Mouse (Mus musculus) intestine, embryonic 14.5 days (tissue): ENCODE measurements around the gene Olfr90. TPM values are rescaled to one million over a fixed set of nuclear protein-coding genes. Genes with fewer than 3 reads are reported as not detected.
A peak's percentile ranks its signal among the peaks of the same experiment; 100 is the strongest.
"Not testable (repeated sequence)": the region's sequence is repeated elsewhere in the genome, so short reads cannot be mapped to it uniquely, and the experiment has no call there.

Experiments used
- ATAC-seq: fragments of 200-750 bp; cut with Nextera tagmentation; replicated peaks from 2 replicates; pipeline ENCODE4 v1.8.0; 2017; ENCODE audit warnings: low read depth, moderate number of reproducible peaks, moderate TSS enrichment, moderate library complexity; ENCODE audit not compliant: low FRiP score, low TSS enrichment
- DNase-seq: peaks from one replicate; pipeline ENCODE4 v3.0.0-alpha.2; 2018; ENCODE audit warnings: low spot score
- H3K27ac ChIP-seq: fragments of 300-500 bp; sonication (generic); 2 replicates; pipeline ENCODE4 v1.5.1; 2014; ENCODE audit warnings: low read depth, mild to moderate bottlenecking, control low read depth
- H3K27me3 ChIP-seq: fragments of 300-500 bp; sonication (generic); replicated peaks from 2 replicates; pipeline ENCODE4 v1.6.1; 2014; ENCODE audit warnings: low read length, control low read depth; ENCODE audit not compliant: control insufficient read depth, insufficient read depth
- H3K36me3 ChIP-seq: fragments of 300-500 bp; sonication (generic); 2 replicates; pipeline ENCODE4 v1.6.1; 2014; ENCODE audit warnings: low read length, control low read depth; ENCODE audit not compliant: control insufficient read depth, insufficient read depth
- H3K4me1 ChIP-seq: fragments of 300-500 bp; sonication (generic); replicated peaks from 2 replicates; pipeline ENCODE4 v1.6.1; 2014; ENCODE audit warnings: low read length, control low read depth, mixed read lengths; ENCODE audit not compliant: control insufficient read depth, insufficient read depth
- H3K4me2 ChIP-seq: fragments of 300-500 bp; sonication (generic); 2 replicates; pipeline ENCODE4 v1.6.1; 2014; ENCODE audit warnings: low read length
- H3K4me3 ChIP-seq: fragments of 300-500 bp; sonication (generic); 2 replicates; pipeline ENCODE4 v1.5.1; 2014; ENCODE audit warnings: low read depth, low read length, control low read depth, mixed read lengths
- H3K9ac ChIP-seq: fragments of 300-500 bp; sonication (generic); 2 replicates; pipeline ENCODE4 v1.6.1; 2014; ENCODE audit warnings: mild to moderate bottlenecking, low read length
- H3K9me3 ChIP-seq: fragments of 300-500 bp; sonication (generic); 2 replicates; pipeline ENCODE4 v1.6.1; 2016; ENCODE audit warnings: low read length, control low read depth; ENCODE audit not compliant: control insufficient read depth
- WGBS: fragments of 180-500 bp; shearing (Covaris S2); extraction: QIAGEN DNeasy Blood & Tissue Kit; methylation state at CpG from one replicate; pipeline ENCODE4 v1.1.7; 2014; 5-methylcytosine and 5-hydroxymethylcytosine counted together
- polyA plus RNA-seq: library from polyadenylated mRNA; unstranded; fragments of >200 nt; fragmentation: Nextera tagmentation; extraction: Ambion mirVana; gene quantifications from 2 replicates; pipeline ENCODE4 v1.2.1, GENCODE M21; 2014

The Olfr90 gene
- 0.07 TPM in 1 of 2 replicates, not detected in the other for polyA plus RNA-seq

GRCm38 (mm10) chr17:37088399-37088798 is at the start of gene Olfr90:
Gene Olfr90 (minus strand): TSS chr17:37088499.
- no peak within 1 kb of the TSS for H3K4me3 ChIP-seq
- H3K4me1 ChIP-seq, result no peaks in the 10 kb centered on the region
- no peak within 1 kb of the TSS for H3K9ac ChIP-seq
- no peaks in the 10 kb centered on the region for H3K9me3 ChIP-seq
- H3K27me3 ChIP-seq, result no peaks in the 10 kb centered on the region
- no peak within 1 kb of the TSS for H3K27ac ChIP-seq
- no peak within 1 kb of the TSS for H3K4me2 ChIP-seq
- no peak for ATAC-seq
- DNase-seq, result no peak
- no peaks in the 10 kb centered on the region for H3K36me3 ChIP-seq

GRCm38 (mm10) chr17:37131366-37131765 is 43.1 kb upstream of the Olfr90 start:
- H3K9ac ChIP-seq, H3K36me3 ChIP-seq, H3K27ac ChIP-seq, H3K4me1 ChIP-seq, H3K4me2 ChIP-seq, H3K9me3 ChIP-seq, H3K4me3 ChIP-seq, ATAC-seq, H3K27me3 ChIP-seq, DNase-seq: not testable (repeated sequence)
- 66% methylated on average over 4 of the region's 4 CpGs for WGBS

GRCm38 (mm10) chr17:37119988-37120387 is 31.7 kb upstream of the Olfr90 start, which contains the start of gene Olfr92:
Gene Olfr92 (minus strand): TSS chr17:37120088.
- Histone ChIP-seq H3K4me2 (no peak within 1 kb of the TSS), H3K9ac (no peak within 1 kb of the TSS), H3K27ac (no peak within 1 kb of the TSS), H3K4me3 (no peak within 1 kb of the TSS), H3K4me1 (no peaks in the 10 kb centered on the region), H3K9me3 (no peaks in the 10 kb centered on the region), H3K27me3 (no peaks in the 10 kb centered on the region), H3K36me3 (no peaks in the 10 kb centered on the region)
- WGBS, result 91% methylated on average over 2 of the region's 2 CpGs
- DNase-seq, result no peak
- no peak for ATAC-seq

GRCm38 (mm10) chr17:37098178-37098577 is 9.9 kb upstream of the Olfr90 start, which contains the start of gene Olfr91:
Gene Olfr91 (minus strand): TSS chr17:37098278.
- Histone ChIP-seq H3K4me3 (no peak within 1 kb of the TSS), H3K27me3 (no peaks in the 10 kb centered on the region), H3K27ac (no peak within 1 kb of the TSS), H3K4me1 (no peaks in the 10 kb centered on the region), H3K9ac (no peak within 1 kb of the TSS), H3K4me2 (no peak within 1 kb of the TSS), H3K9me3 (no peaks in the 10 kb centered on the region), H3K36me3 (no peaks in the 10 kb centered on the region)
- WGBS, result 87% methylated on average over 1 of the region's 1 CpGs
- no peak for ATAC-seq
- no peak for DNase-seq

- Histone ChIP-seq H3K36me3 (no peaks in the 10 kb centered on the region), H3K4me1 (no peaks in the 10 kb centered on the region), H3K9me3 (no peaks in the 10 kb centered on the region), H3K9ac (no peak overlapping the region), H3K4me3 (no peak overlapping the region), H3K27me3 (no peaks in the 10 kb centered on the region), H3K4me2 (no peak overlapping the region), H3K27ac (no peak overlapping the region)
- DNase-seq (no peak), ATAC-seq (no peak)
- 84% methylated on average over 5 of the region's 5 CpGs for whole genome bisulfite sequencing
Measured at GRCm38 (mm10) chr17:37093289-37093688, 5.0 kb upstream of the Olfr90 start.

GRCm38 (mm10) chr17:37092198-37092597 is 3.9 kb upstream of the Olfr90 start:
- Histone ChIP-seq H3K4me2 (no peak overlapping the region), H3K4me3 (no peak overlapping the region), H3K36me3 (no peaks in the 10 kb centered on the region), H3K4me1 (no peaks in the 10 kb centered on the region), H3K27ac (no peak overlapping the region), H3K9me3 (no peaks in the 10 kb centered on the region), H3K27me3 (no peaks in the 10 kb centered on the region), H3K9ac (no peak overlapping the region)
- no peak for DNase-seq
- ATAC-seq, result no peak
- 89% methylated on average over 1 of the region's 1 CpGs for WGBS

GRCm38 (mm10) chr17:37085545-37085944 is 2.8 kb downstream of the Olfr90 start:
- Histone ChIP-seq H3K4me1 (no peaks in the 10 kb centered on the region), H3K9ac (no peak overlapping the region), H3K4me2 (no peak overlapping the region), H3K27ac (no peak overlapping the region), H3K36me3 (no peaks in the 10 kb centered on the region), H3K4me3 (no peak overlapping the region), H3K27me3 (no peaks in the 10 kb centered on the region), H3K9me3 (no peaks in the 10 kb centered on the region)
- ATAC-seq (no peak), DNase-seq (no peak)
- 73% methylated on average over 10 of the region's 10 CpGs for WGBS

- H3K27ac ChIP-seq, result no peak overlapping the region
- no peaks in the 10 kb centered on the region for H3K36me3 ChIP-seq
- no peaks in the 10 kb centered on the region for H3K4me1 ChIP-seq
- no peak overlapping the region for H3K4me2 ChIP-seq
- DNase-seq (no peak), ATAC-seq (no peak)
- 71% methylated on average over 5 of the region's 5 CpGs for WGBS
- no peak overlapping the region for H3K9ac ChIP-seq
- H3K27me3 ChIP-seq, result no peaks in the 10 kb centered on the region
- no peaks in the 10 kb centered on the region for H3K9me3 ChIP-seq
- H3K4me3 ChIP-seq, result no peak overlapping the region
Measured at GRCm38 (mm10) chr17:37084632-37085031, 3.7 kb downstream of the Olfr90 start.

GRCm38 (mm10) chr17:37083327-37083726 is 5.0 kb downstream of the Olfr90 start:
- Histone ChIP-seq H3K27me3 (no peaks in the 10 kb centered on the region), H3K4me2 (no peak overlapping the region), H3K9ac (no peak overlapping the region), H3K9me3 (no peaks in the 10 kb centered on the region), H3K36me3 (no peaks in the 10 kb centered on the region), H3K27ac (no peak overlapping the region), H3K4me3 (no peak overlapping the region), H3K4me1 (no peaks in the 10 kb centered on the region)
- DNase-seq (peak; percentile 92), ATAC-seq (no peak; the same call in 1 of the 2 replicates)
- WGBS, result 1% methylated on average over 8 of the region's 8 CpGs
